Mouse (Mus musculus) T-cell, adult 2 months (primary cell): ENCODE measurements around the gene Tacc2.
A peak's percentile ranks its signal among the peaks of the same experiment; 100 is the strongest.

ENCODE experiments used
- DNase-seq: peaks from one replicate; pipeline ENCODE4 v3.0.0; 2022; ENCODE audit warnings: low spot score

The Tacc2 gene

GRCm38 (mm10) chr7:130617591-130617990 lies 40.4 kb downstream of the Tacc2 start:
- no peak for DNase-seq

GRCm38 (mm10) chr7:130621068-130621467 lies 43.8 kb downstream of the Tacc2 start:
- DNase-seq, result no peak

GRCm38 (mm10) chr7:130621953-130622352 lies 44.7 kb downstream of the Tacc2 start:
- no peak for DNase-seq

GRCm38 (mm10) chr7:130622359-130622758 lies 45.1 kb downstream of the Tacc2 start:
- DNase-seq, result no peak

- DNase-seq, result no peak
Measured at GRCm38 (mm10) chr7:130624299-130624698, 47.1 kb downstream of the Tacc2 start.

- DNase-seq, result no peak
Measured at GRCm38 (mm10) chr7:130625361-130625760, 48.1 kb downstream of the Tacc2 start.

- no peak for DNase-seq
Measured at GRCm38 (mm10) chr7:130628601-130629000, 51.4 kb downstream of the Tacc2 start.

GRCm38 (mm10) chr7:130629999-130630398 lies 52.8 kb downstream of the Tacc2 start:
- no peak for DNase-seq

GRCm38 (mm10) chr7:130630956-130631355 lies 53.7 kb downstream of the Tacc2 start:
- no peak for DNase-seq

- DNase-seq, result peak; percentile 73
Measured at GRCm38 (mm10) chr7:130631553-130632378, 54.5 kb downstream of the Tacc2 start.

- no peak for DNase-seq
Measured at GRCm38 (mm10) chr7:130632379-130632732, 55.1 kb downstream of the Tacc2 start.

- DNase-seq, result no peak
Measured at GRCm38 (mm10) chr7:130634259-130634871, 57.1 kb downstream of the Tacc2 start.

GRCm38 (mm10) chr7:130635212-130635611 lies 58.0 kb downstream of the Tacc2 start:
- DNase-seq, result no peak

- no peak for DNase-seq
Measured at GRCm38 (mm10) chr7:130636274-130636673, 59.0 kb downstream of the Tacc2 start.

GRCm38 (mm10) chr7:130636902-130637301 lies 59.7 kb downstream of the Tacc2 start:
- DNase-seq, result no peak

GRCm38 (mm10) chr7:130637811-130638210 lies 60.6 kb downstream of the Tacc2 start:
- no peak for DNase-seq

GRCm38 (mm10) chr7:130640681-130641080 lies 63.4 kb downstream of the Tacc2 start:
- no peak for DNase-seq

- DNase-seq, result peak; percentile 29
Measured at GRCm38 (mm10) chr7:130645332-130645993, 68.2 kb downstream of the Tacc2 start.

GRCm38 (mm10) chr7:130645994-130646761 lies 68.9 kb downstream of the Tacc2 start:
- DNase-seq, result peak; percentile 59

- DNase-seq, result peak; percentile 82
Measured at GRCm38 (mm10) chr7:130646762-130647139, 69.5 kb downstream of the Tacc2 start.

- DNase-seq, result peak; percentile 11
Measured at GRCm38 (mm10) chr7:130648061-130648460, 70.8 kb downstream of the Tacc2 start.

GRCm38 (mm10) chr7:130649257-130649656 lies 72.0 kb downstream of the Tacc2 start:
- no peak for DNase-seq
